Mouse (Mus musculus): ENCODE data around the gene Adck2. TPM values are rescaled to one million over a fixed set of nuclear protein-coding genes. Genes with fewer than 3 reads are reported as not detected.

The Adck2 gene
- polyA plus RNA-seq, 1 experiment from 2014 or later: 12.6 TPM

- H3K9me3 ChIP-seq: no peaks in the 10 kb centered on the region
- 44% methylated on average over 6 of the region's 6 CpGs for WGBS
- no peak overlapping the region for H3K4me2 ChIP-seq
- H3K4me1 ChIP-seq: peaks cover 47% of the 10 kb centered on the region
- no peak overlapping the region for H3K4me3 ChIP-seq
- no peak for ATAC-seq (ENCODE audit: extremely low read depth, insufficient number of reproducible peaks, low FRiP score, low TSS enrichment)
- H3K9ac ChIP-seq: no peak overlapping the region
- H3K27ac ChIP-seq (replicated peaks): no peak overlapping the region
- H3K27me3 ChIP-seq (replicated peaks): no peaks in the 10 kb centered on the region
- no peaks in the 10 kb centered on the region for H3K36me3 ChIP-seq
Observed at GRCm38 (mm10) chr6:39559276-39559939, 14.3 kb upstream of the Adck2 start.

- Histone ChIP-seq H3K27me3 (replicated peaks) (no peaks in the 10 kb centered on the region), H3K4me2 (peak overlapping the region; percentile 69), H3K4me1 (peaks cover 22% of the 10 kb centered on the region), H3K27ac (replicated peaks) (no peak overlapping the region), H3K9me3 (no peaks in the 10 kb centered on the region), H3K4me3 (peak overlapping the region; percentile 42), H3K36me3 (no peaks in the 10 kb centered on the region), H3K9ac (peak overlapping the region; percentile 66)
- no peak for ATAC-seq (ENCODE audit: extremely low read depth, insufficient number of reproducible peaks, low FRiP score, low TSS enrichment)
- WGBS: 12% methylated on average over 23 of the region's 23 CpGs
Observed at GRCm38 (mm10) chr6:39562166-39563015, 11.3 kb upstream of the Adck2 start.

GRCm38 (mm10) chr6:39567528-39567927, 6.1 kb upstream of the Adck2 start:
- Histone ChIP-seq H3K27ac (replicated peaks) (no peak overlapping the region), H3K4me1 (no peaks in the 10 kb centered on the region; the same call in 1 of the 2 replicates), H3K4me3 (no peak overlapping the region), H3K9me3 (no peaks in the 10 kb centered on the region), H3K9ac (no peak overlapping the region), H3K4me2 (no peak overlapping the region), H3K27me3 (replicated peaks) (0 out of 2 replicates have a peak, but pooled peaks cover 3% of the 10 kb centered on the region), H3K36me3 (no peaks in the 10 kb centered on the region)
- WGBS: 10% methylated on average over 5 of the region's 5 CpGs
- ATAC-seq (ENCODE audit: extremely low read depth, insufficient number of reproducible peaks, low FRiP score, low TSS enrichment): no peak

DNA sequence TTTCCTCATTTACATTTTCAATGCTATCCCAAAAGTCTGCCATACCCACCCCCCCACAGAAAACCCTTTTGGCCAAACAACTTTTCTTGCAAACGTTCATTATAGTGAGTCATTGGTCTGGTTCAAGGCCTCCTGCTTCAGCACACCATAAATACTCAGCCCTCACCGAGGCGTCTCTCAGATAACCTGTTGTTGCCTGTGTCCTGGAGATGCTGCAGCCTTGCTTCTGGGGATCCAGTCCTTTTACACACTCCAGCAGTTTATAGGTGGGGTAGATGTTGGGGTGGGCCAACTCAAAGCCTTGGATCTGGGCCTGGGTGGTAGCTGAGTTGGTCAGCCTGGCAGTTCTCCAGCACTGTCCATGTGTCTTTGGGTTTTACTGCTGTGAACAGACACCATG, 3.2 kb upstream of the Adck2 start:
- ATAC-seq (ENCODE audit: extremely low read depth, insufficient number of reproducible peaks, low FRiP score, low TSS enrichment): no peak
- Histone ChIP-seq H3K4me3 (no peak overlapping the region), H3K9ac (no peak overlapping the region), H3K9me3 (no peaks in the 10 kb centered on the region), H3K36me3 (no peaks in the 10 kb centered on the region), H3K4me1 (peaks cover 17% of the 10 kb centered on the region), H3K27me3 (replicated peaks) (0 out of 2 replicates have a peak, but pooled peaks cover 3% of the 10 kb centered on the region), H3K27ac (replicated peaks) (no peak overlapping the region), H3K4me2 (no peak overlapping the region)
- WGBS: 54% methylated on average over 3 of the region's 3 CpGs

- WGBS: 36% methylated on average over 10 of the region's 10 CpGs
- 0 out of 2 replicates have a peak, but pooled peaks have one; percentile 37 for ATAC-seq (ENCODE audit: extremely low read depth, insufficient number of reproducible peaks, low FRiP score, low TSS enrichment)
- Histone ChIP-seq H3K9ac (peak overlapping the region; percentile 87), H3K9me3 (no peaks in the 10 kb centered on the region), H3K36me3 (peaks cover 31% of the 10 kb centered on the region), H3K4me2 (peak overlapping the region; percentile 92), H3K27ac (replicated peaks) (peak overlapping the region; percentile 92), H3K27me3 (replicated peaks) (0 out of 2 replicates have a peak, but pooled peaks cover 3% of the 10 kb centered on the region), H3K4me3 (peak overlapping the region; percentile 78), H3K4me1 (peaks cover 17% of the 10 kb centered on the region)
Observed at GRCm38 (mm10) chr6:39574555-39574869, 839 bp downstream of the Adck2 start.

GRCm38 (mm10) chr6:39574951-39575350, 1.3 kb downstream of the Adck2 start:
- H3K27ac ChIP-seq (replicated peaks): peak overlapping the region; percentile 92
- WGBS: 74% methylated on average over 7 of the region's 7 CpGs

GRCm38 (mm10) chr6:39579552-39579951, 5.9 kb downstream of the Adck2 start:
- no peaks in the 10 kb centered on the region for H3K27me3 ChIP-seq (replicated peaks)
- H3K4me3 ChIP-seq: no peak overlapping the region
- peaks cover 77% of the 10 kb centered on the region for H3K36me3 ChIP-seq
- no peak overlapping the region for H3K27ac ChIP-seq (replicated peaks)
- H3K9ac ChIP-seq: no peak overlapping the region
- H3K9me3 ChIP-seq: no peaks in the 10 kb centered on the region
- no peak for ATAC-seq (ENCODE audit: extremely low read depth, insufficient number of reproducible peaks, low FRiP score, low TSS enrichment)
- no peak overlapping the region for H3K4me2 ChIP-seq
- WGBS: 83% methylated on average over 7 of the region's 7 CpGs
- H3K4me1 ChIP-seq: peaks cover 8% of the 10 kb centered on the region

More at GRCm38 (mm10) chr6:39574951-39575350, 1.3 kb downstream of the Adck2 start:
- H3K36me3 ChIP-seq: peaks cover 35% of the 10 kb centered on the region
- no peak for ATAC-seq (ENCODE audit: extremely low read depth, insufficient number of reproducible peaks, low FRiP score, low TSS enrichment)
- H3K27me3 ChIP-seq (replicated peaks): 0 out of 2 replicates have a peak, but pooled peaks cover 3% of the 10 kb centered on the region
- peak overlapping the region; percentile 87 for H3K9ac ChIP-seq
- no peaks in the 10 kb centered on the region for H3K9me3 ChIP-seq
- H3K4me2 ChIP-seq: peak overlapping the region; percentile 92
- peaks cover 17% of the 10 kb centered on the region for H3K4me1 ChIP-seq
- peak overlapping the region; percentile 78 for H3K4me3 ChIP-seq

GRCm38 (mm10) chr6:39580558-39580957, 6.9 kb downstream of the Adck2 start:
- Histone ChIP-seq H3K27me3 (replicated peaks) (no peaks in the 10 kb centered on the region), H3K4me3 (no peak overlapping the region), H3K27ac (replicated peaks) (no peak overlapping the region), H3K36me3 (peaks cover 82% of the 10 kb centered on the region), H3K9me3 (no peaks in the 10 kb centered on the region), H3K4me2 (no peak overlapping the region), H3K9ac (no peak overlapping the region), H3K4me1 (no peaks in the 10 kb centered on the region)
- no peak for ATAC-seq (ENCODE audit: extremely low read depth, insufficient number of reproducible peaks, low FRiP score, low TSS enrichment)
- 58% methylated on average over 2 of the region's 2 CpGs for WGBS

DNA sequence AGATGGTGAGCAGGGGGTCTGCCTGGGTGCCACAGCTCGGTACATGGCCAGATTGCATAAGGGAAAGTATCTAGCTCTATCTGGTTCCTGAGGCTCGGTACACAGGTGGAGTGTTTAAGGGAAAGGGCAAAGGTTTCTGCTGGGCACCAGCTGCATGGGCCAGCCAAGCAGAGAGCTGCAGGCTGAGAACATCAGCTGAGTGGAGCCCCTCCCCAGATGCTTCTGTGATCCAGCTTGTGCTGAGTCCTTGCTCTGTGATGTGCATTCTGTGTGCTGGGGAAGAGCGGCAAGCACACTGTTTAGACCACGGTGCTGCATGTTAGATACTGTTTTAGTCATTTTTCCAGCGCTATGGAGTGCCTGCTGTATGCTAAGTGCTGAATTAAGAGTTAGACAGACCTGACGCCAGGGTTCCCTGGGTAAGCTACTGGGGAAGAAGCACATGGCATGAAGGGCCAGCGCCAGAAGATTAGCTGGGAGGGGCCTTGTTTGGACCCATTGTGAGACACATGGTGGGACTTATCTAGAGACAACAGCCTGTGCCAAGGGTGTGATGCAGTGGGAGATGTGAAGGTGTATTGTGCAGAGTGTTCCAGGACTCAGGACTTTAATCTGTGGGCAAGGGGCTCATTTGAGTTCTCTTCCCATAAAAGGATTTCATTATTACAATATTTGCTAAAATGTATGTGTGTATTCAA, 7.6 kb downstream of the Adck2 start:
- WGBS: 77% methylated on average over 7 of the region's 7 CpGs

GRCm38 (mm10) chr6:39585517-39585916, 11.8 kb downstream of the Adck2 start, which contains the start of gene Gm42420:
Gene Gm42420 (plus strand): TSS chr6:39585753.
- H3K27ac ChIP-seq (replicated peaks): no peak within 1 kb of the TSS
- no peaks in the 10 kb centered on the region for H3K27me3 ChIP-seq (replicated peaks)
- H3K4me2 ChIP-seq: no peak within 1 kb of the TSS
- H3K4me3 ChIP-seq: no peak within 1 kb of the TSS
- no peaks in the 10 kb centered on the region for H3K9me3 ChIP-seq
- peaks cover 92% of the 10 kb centered on the region for H3K36me3 ChIP-seq
- WGBS: 74% methylated on average over 6 of the region's 6 CpGs
- no peaks in the 10 kb centered on the region for H3K4me1 ChIP-seq
- H3K9ac ChIP-seq: no peak within 1 kb of the TSS
- ATAC-seq (ENCODE audit: extremely low read depth, insufficient number of reproducible peaks, low FRiP score, low TSS enrichment): 0 out of 2 replicates have a peak, but pooled peaks have one; percentile 15

More for the DNA sequence above, 7.6 kb downstream of the Adck2 start:
- Histone ChIP-seq H3K9ac (no peak overlapping the region), H3K27me3 (replicated peaks) (no peaks in the 10 kb centered on the region), H3K36me3 (peaks cover 89% of the 10 kb centered on the region), H3K4me3 (no peak overlapping the region), H3K4me1 (no peaks in the 10 kb centered on the region), H3K4me2 (no peak overlapping the region), H3K27ac (replicated peaks) (no peak overlapping the region), H3K9me3 (no peaks in the 10 kb centered on the region)
- no peak for ATAC-seq (ENCODE audit: extremely low read depth, insufficient number of reproducible peaks, low FRiP score, low TSS enrichment)

DNA sequence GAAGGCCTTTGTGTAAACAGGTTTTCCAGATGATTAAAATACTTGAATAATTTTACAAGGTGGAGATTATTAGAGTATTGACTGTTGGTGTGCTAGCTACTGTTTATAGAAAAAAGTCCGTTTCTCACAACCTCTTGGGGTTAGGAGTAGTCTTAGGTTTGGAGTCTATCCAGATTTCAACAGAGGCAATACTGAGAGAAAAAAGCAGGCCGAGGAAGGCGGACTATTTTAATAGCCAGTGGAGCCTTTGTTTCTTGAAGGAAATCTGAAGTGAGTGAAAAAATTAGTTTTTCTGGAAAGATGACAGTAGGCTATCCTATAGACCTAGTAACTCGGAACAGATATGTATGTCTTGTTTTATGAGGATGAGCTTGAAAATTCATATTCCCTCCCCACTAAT, 17.8 kb downstream of the Adck2 start:
- peak overlapping the region; percentile 65; the same call in 1 of the 2 replicates for H3K4me3 ChIP-seq

More for the DNA sequence above, 17.8 kb downstream of the Adck2 start:
- peaks cover 55% of the 10 kb centered on the region for H3K36me3 ChIP-seq
- no peak for ATAC-seq (ENCODE audit: extremely low read depth, insufficient number of reproducible peaks, low FRiP score, low TSS enrichment)
- H3K27ac ChIP-seq (replicated peaks): no peak overlapping the region
- peak overlapping the region; percentile 77 for H3K4me2 ChIP-seq
- 86% methylated on average over 4 of the region's 4 CpGs for WGBS
- H3K9me3 ChIP-seq: no peaks in the 10 kb centered on the region
- H3K9ac ChIP-seq: no peak overlapping the region
- peaks cover 20% of the 10 kb centered on the region for H3K4me1 ChIP-seq
- no peaks in the 10 kb centered on the region for H3K27me3 ChIP-seq (replicated peaks)

All from heart, embryonic 13.5 days (tissue).